19 mouse cellular contexts compared by ENCODE assay signal in genomic region chr4:124953546-124953945, GRCm38 (mm10). TPM values are rescaled to one million over a fixed set of nuclear protein-coding genes. Genes with fewer than 3 reads are reported as not detected.
DNase-seq lines count a peak whose midpoint lies in the region; ATAC-seq lines count a peak whose summit lies in the region.
"Had no signal": no experiment of that assay in that cellular context is flagged by ENCODE, and none has a peak within 500 bp of the region (broad histone marks: within the 10 kb centered on the region; RNA-seq: fewer than 3 reads in every experiment).

No protein-coding gene starts in this region.

- DNase-seq in gastrocnemius, postnatal 25 days = peak; percentile 11
- no peak for DNase-seq in gastrocnemius, postnatal 4 days (ENCODE audit: low spot score in 2 of 2)
- peak; percentile 59 for DNase-seq in NIH3T3 (ENCODE audit: low read depth)
- DNase-seq in fibroblast of lung, adult 2 months (ENCODE audit: low read depth) = peak; percentile 56
- DNase-seq in lung, postnatal 14 days = peak; percentile 55
- no peak for DNase-seq in gastrocnemius, adult 18-20 months (ENCODE audit: low spot score)
- no peak for DNase-seq in frontal cortex, postnatal 36 days (ENCODE audit: low spot score in 2 of 2)
- DNase-seq: adrenal gland, adult 8-10 months; cerebellum, adult 18-20 months; cerebellum, postnatal 36 days; embryo, embryonic 11 days; gastrocnemius, postnatal 14 days; kidney, adult 18-20 months; kidney, postnatal 10 days; left cerebral cortex, postnatal 4 days; thymus, adult 18-20 months; thymus, postnatal 36 days had no signal

- no peak for ATAC-seq in inflammation-experienced regulatory T-cells, adult 6 months
- ATAC-seq: Patski had no signal

RNA-seq across cellular contexts. Expression of gene Cdca8, which starts 14.4 kb away (rescaled TPM):
- total RNA-seq in gastrocnemius, postnatal 25 days (2021) = under 1 TPM; 0.61 to 0.99 TPM
- 10 to 100 TPM; 16.7 to 20.1 TPM for total RNA-seq in gastrocnemius, postnatal 4 days (2021)
- polyA plus RNA-seq in inflammation-experienced regulatory T-cells, adult 6 months (2017; shearing (Covaris generic)) = 100 to 1,000 TPM in 1 of 3 experiments, 10 to 100 TPM in 2; 12.5 to 130 (median 20.4) TPM
- total RNA-seq in gastrocnemius, adult 18-20 months (2021) = under 1 TPM in 1 of 2 experiments, not detected in 1; 0.62 TPM

RNA-seq across cellular contexts. Expression of gene 9930104L06Rik, which starts 16.7 kb away (rescaled TPM):
- 1 to 10 TPM; 6.7 to 6.8 TPM for total RNA-seq in gastrocnemius, postnatal 25 days (2021)
- total RNA-seq in gastrocnemius, postnatal 4 days (2021) = 1 to 10 TPM; 9.6 to 9.8 TPM
- 10 to 100 TPM in 1 of 3 experiments, 1 to 10 TPM in 2; 7.3 to 13.8 (median 9.9) TPM for polyA plus RNA-seq in inflammation-experienced regulatory T-cells, adult 6 months (2017; shearing (Covaris generic))
- total RNA-seq in gastrocnemius, adult 18-20 months (2021) = 1 to 10 TPM; 6.2 to 6.5 TPM

RNA-seq across cellular contexts. Expression of gene Rspo1, which starts 32.7 kb away (rescaled TPM):
- total RNA-seq in gastrocnemius, postnatal 25 days (2021) = under 1 TPM; 0.41 to 0.72 TPM
- total RNA-seq in gastrocnemius, postnatal 4 days (2021) = 1 to 10 TPM in 1 of 2 experiments, under 1 TPM in 1; 0.54 to 1.1 TPM
- polyA plus RNA-seq in inflammation-experienced regulatory T-cells, adult 6 months (2017; shearing (Covaris generic)) = not detected
- total RNA-seq in gastrocnemius, adult 18-20 months (2021) = under 1 TPM; 0.23 to 0.59 TPM
- polyA plus RNA-seq: Patski had no signal

Comparison
In these comparisons a context has a peak if more than half of its experiments do, and no peak if none do; other contexts are left out.
1. DNase-seq: peak in gastrocnemius, postnatal 25 days (single experiment), NIH3T3 (single experiment), fibroblast of lung, adult 2 months (single experiment) and lung, postnatal 14 days (single experiment); none in gastrocnemius, postnatal 4 days (0 of 2), gastrocnemius, adult 18-20 months (single experiment) and frontal cortex, postnatal 36 days (0 of 2).
2. RNA of gene Cdca8, which starts 14.4 kb away (total RNA-seq): 16.7 to 20.1 TPM in gastrocnemius, postnatal 4 days; 0.61 to 0.99 TPM in gastrocnemius, postnatal 25 days and 0.62 TPM in gastrocnemius, adult 18-20 months; every median in the first group is over 4 times any median in the second.